Mouse (Mus musculus) midbrain, embryonic 14.5 days (tissue): ENCODE measurements around the gene Sfmbt2. TPM values are rescaled to one million over a fixed set of nuclear protein-coding genes. Genes with fewer than 3 reads are reported as not detected.

ENCODE experiments used
- ATAC-seq: fragments of 200-750 bp; cut with Nextera tagmentation; 2 replicates; pipeline ENCODE4 v1.8.0; 2017; ENCODE audit warnings: moderate number of reproducible peaks, moderate library complexity; ENCODE audit not compliant: low FRiP score, low TSS enrichment
- DNase-seq: peaks from one replicate; pipeline ENCODE4 v3.0.0-alpha.2; 2015
- H3K27ac ChIP-seq: fragments of 300-500 bp; sonication (generic); replicated peaks from 2 replicates; pipeline ENCODE4 v1.5.1; 2014; ENCODE audit warnings: mild to moderate bottlenecking, low read depth, low read length, moderate library complexity
- H3K27me3 ChIP-seq: fragments of 300-500 bp; sonication (generic); 2 replicates; pipeline ENCODE4 v1.6.1; 2014; ENCODE audit warnings: low read length, control low read depth, mixed read lengths; ENCODE audit not compliant: control insufficient read depth, insufficient read depth
- H3K36me3 ChIP-seq: fragments of 300-500 bp; sonication (generic); 2 replicates; pipeline ENCODE4 v1.6.1; 2014; ENCODE audit warnings: low read length, control low read depth; ENCODE audit not compliant: control insufficient read depth, insufficient read depth
- H3K4me1 ChIP-seq: fragments of 300-500 bp; sonication (generic); 2 replicates; pipeline ENCODE4 v1.6.1; 2014; ENCODE audit warnings: mild to moderate bottlenecking, antibody characterized with exemption, low read length, control low read depth; ENCODE audit not compliant: control insufficient read depth, insufficient read depth
- H3K4me2 ChIP-seq: fragments of 300-500 bp; sonication (generic); 2 replicates; pipeline ENCODE4 v1.6.1; 2014; ENCODE audit warnings: mild to moderate bottlenecking, low read length, moderate library complexity
- H3K4me3 ChIP-seq: fragments of 300-500 bp; sonication (generic); replicated peaks from 2 replicates; pipeline ENCODE4 v1.5.1; 2014; ENCODE audit warnings: low read depth, low read length
- H3K9ac ChIP-seq: fragments of 300-500 bp; sonication (generic); replicated peaks from 2 replicates; pipeline ENCODE4 v1.6.1; 2014; ENCODE audit warnings: mild to moderate bottlenecking, low read length, moderate library complexity
- H3K9me3 ChIP-seq: fragments of 300-500 bp; sonication (generic); 2 replicates; pipeline ENCODE4 v1.6.1; 2016; ENCODE audit warnings: low read length, control low read depth, mixed read lengths; ENCODE audit not compliant: control insufficient read depth
- WGBS: fragments of 180-500 bp; shearing (Covaris S2); extraction: QIAGEN DNeasy Blood & Tissue Kit; methylation state at CpG from one replicate; pipeline ENCODE4 v1.1.7; 2014; 5-methylcytosine and 5-hydroxymethylcytosine counted together
- polyA plus RNA-seq: library from polyadenylated mRNA; unstranded; fragments of >200 nt; fragmentation: Nextera tagmentation; extraction: Ambion mirVana; gene quantifications from 2 replicates; pipeline ENCODE4 v1.2.1, GENCODE M21; 2014

Gene Sfmbt2
- polyA plus RNA-seq, 1 experiment from 2014 or later: 4.2 TPM

GRCm38 (mm10) chr2:10420944-10421420 lies 50.7 kb downstream of the Sfmbt2 start:
- H3K4me2 ChIP-seq: no peak overlapping the region
- H3K27ac ChIP-seq: no peak overlapping the region
- WGBS: 71% methylated on average over 6 of the region's 6 CpGs
- H3K4me3 ChIP-seq: no peak overlapping the region
- H3K27me3 ChIP-seq: no peaks in the 10 kb centered on the region
- H3K4me1 ChIP-seq: no peaks in the 10 kb centered on the region
- no peaks in the 10 kb centered on the region for H3K9me3 ChIP-seq
- no peak overlapping the region for H3K9ac ChIP-seq
- no peaks in the 10 kb centered on the region for H3K36me3 ChIP-seq
- DNase-seq: no peak
- no peak for ATAC-seq

GRCm38 (mm10) chr2:10437290-10437689 lies 67.0 kb downstream of the Sfmbt2 start:
- 37% methylated on average over 9 of the region's 9 CpGs for WGBS
- DNase-seq (no peak), ATAC-seq (no peak)
- H3K27ac ChIP-seq: no peak overlapping the region
- no peaks in the 10 kb centered on the region for H3K4me1 ChIP-seq
- H3K9me3 ChIP-seq: no peaks in the 10 kb centered on the region
- H3K36me3 ChIP-seq: no peaks in the 10 kb centered on the region
- H3K27me3 ChIP-seq: no peaks in the 10 kb centered on the region
- H3K4me3 ChIP-seq: no peak overlapping the region
- H3K4me2 ChIP-seq: no peak overlapping the region
- no peak overlapping the region for H3K9ac ChIP-seq

GRCm38 (mm10) chr2:10441811-10442210 lies 71.5 kb downstream of the Sfmbt2 start:
- Histone ChIP-seq H3K4me1 (no peaks in the 10 kb centered on the region), H3K4me3 (no peak overlapping the region), H3K27me3 (no peaks in the 10 kb centered on the region), H3K4me2 (no peak overlapping the region), H3K36me3 (no peaks in the 10 kb centered on the region), H3K9me3 (no peaks in the 10 kb centered on the region), H3K9ac (no peak overlapping the region), H3K27ac (no peak overlapping the region)
- ATAC-seq (no peak), DNase-seq (no peak)
- 64% methylated on average over 9 of the region's 9 CpGs for WGBS

DNA sequence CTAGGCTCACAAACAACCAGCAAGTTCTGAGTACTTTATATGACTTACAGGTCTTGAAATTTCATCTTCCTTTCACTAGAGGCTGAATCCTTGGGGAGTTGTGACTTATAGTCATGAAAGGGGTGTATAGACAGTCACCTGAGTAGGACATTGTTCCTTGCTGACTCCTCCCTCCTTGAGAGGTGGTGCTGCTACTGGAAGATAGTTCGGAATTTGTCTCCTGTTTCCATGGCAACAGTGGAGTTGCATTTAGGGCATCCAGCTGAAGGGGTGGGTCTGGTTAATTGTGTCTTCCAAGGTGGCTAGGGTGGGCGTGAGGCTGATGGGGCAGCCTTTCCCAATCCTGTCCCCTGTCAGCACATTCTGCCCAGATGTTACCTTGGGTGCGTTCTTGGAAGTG lies 83.3 kb downstream of the Sfmbt2 start:
- no peak overlapping the region for H3K4me2 ChIP-seq

DNA sequence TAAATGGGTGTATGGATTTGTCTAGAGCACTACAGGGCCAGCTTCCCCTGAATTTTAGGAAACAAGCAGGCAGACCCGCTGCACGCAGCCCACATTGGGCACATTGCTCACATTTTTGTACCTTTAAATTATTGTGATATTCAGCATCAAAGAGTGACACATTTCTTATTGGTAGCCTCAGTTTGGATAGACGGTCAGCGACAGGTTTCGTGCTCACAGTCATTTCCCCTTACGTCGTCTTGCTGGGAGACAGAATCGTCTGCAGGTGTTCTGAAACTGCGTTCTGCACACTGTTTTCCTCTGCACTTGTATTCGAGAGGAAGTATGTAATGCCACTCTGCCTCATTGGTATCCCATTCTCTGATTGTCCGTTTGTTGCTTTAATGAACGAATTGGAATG lies 88.0 kb downstream of the Sfmbt2 start:
- ATAC-seq: no peak
- 93% methylated on average over 12 of the region's 12 CpGs for WGBS
- no peak overlapping the region for H3K4me2 ChIP-seq
- H3K9ac ChIP-seq: no peak overlapping the region
- no peaks in the 10 kb centered on the region for H3K27me3 ChIP-seq
- H3K36me3 ChIP-seq: no peaks in the 10 kb centered on the region
- no peaks in the 10 kb centered on the region for H3K4me1 ChIP-seq
- DNase-seq: no peak
- H3K9me3 ChIP-seq: no peaks in the 10 kb centered on the region
- H3K4me3 ChIP-seq: no peak overlapping the region
- H3K27ac ChIP-seq: no peak overlapping the region

More for the DNA sequence above, 83.3 kb downstream of the Sfmbt2 start:
- 53% methylated on average over 3 of the region's 3 CpGs for WGBS
- 0 out of 2 replicates have a peak, but pooled peaks cover 3% of the 10 kb centered on the region for H3K4me1 ChIP-seq
- no peak for ATAC-seq
- no peak overlapping the region for H3K9ac ChIP-seq
- no peaks in the 10 kb centered on the region for H3K36me3 ChIP-seq
- H3K4me3 ChIP-seq: no peak overlapping the region
- no peak overlapping the region for H3K27ac ChIP-seq
- no peaks in the 10 kb centered on the region for H3K9me3 ChIP-seq
- DNase-seq: peak; percentile 47
- no peaks in the 10 kb centered on the region for H3K27me3 ChIP-seq

- Histone ChIP-seq H3K36me3 (no peaks in the 10 kb centered on the region), H3K9me3 (no peaks in the 10 kb centered on the region), H3K27me3 (no peaks in the 10 kb centered on the region), H3K4me2 (no peak overlapping the region), H3K4me1 (no peaks in the 10 kb centered on the region), H3K27ac (no peak overlapping the region), H3K4me3 (no peak overlapping the region), H3K9ac (no peak overlapping the region)
- DNase-seq: no peak
- no peak for ATAC-seq
- WGBS: 94% methylated on average over 2 of the region's 2 CpGs
Measured at GRCm38 (mm10) chr2:10516516-10516915, 146.2 kb downstream of the Sfmbt2 start.

- Histone ChIP-seq H3K36me3 (no peaks in the 10 kb centered on the region), H3K27me3 (no peaks in the 10 kb centered on the region), H3K4me2 (no peak overlapping the region), H3K4me3 (no peak overlapping the region), H3K9ac (no peak overlapping the region), H3K9me3 (no peaks in the 10 kb centered on the region), H3K27ac (no peak overlapping the region), H3K4me1 (peaks cover 4% of the 10 kb centered on the region; the same call in 1 of the 2 replicates)
- ATAC-seq: no peak
- 60% methylated on average over 5 of the region's 5 CpGs for WGBS
- DNase-seq: no peak
Measured at GRCm38 (mm10) chr2:10521719-10522415, 151.6 kb downstream of the Sfmbt2 start.

DNA sequence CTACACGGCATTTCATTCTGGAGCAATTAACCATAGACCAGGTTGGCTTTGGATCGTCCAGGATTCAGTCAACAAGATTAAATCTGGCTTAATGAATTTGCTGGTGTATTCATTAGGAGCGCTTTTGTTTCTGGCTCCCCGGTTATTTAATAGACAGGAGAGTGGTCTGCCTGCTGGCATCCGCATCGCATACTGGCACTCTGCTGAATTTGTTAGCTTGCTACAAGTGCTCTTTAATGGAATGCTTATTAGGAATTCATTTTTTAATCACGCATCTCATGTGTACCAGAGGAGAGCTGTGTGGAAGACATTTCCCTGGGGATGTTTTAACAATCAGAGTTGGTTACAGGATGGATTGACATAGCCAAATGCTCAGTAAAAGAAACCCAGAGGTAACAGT lies 155.3 kb downstream of the Sfmbt2 start:
- Histone ChIP-seq H3K4me1 (peaks cover 4% of the 10 kb centered on the region; the same call in 1 of the 2 replicates), H3K9ac (no peak overlapping the region), H3K9me3 (no peaks in the 10 kb centered on the region), H3K27ac (no peak overlapping the region), H3K4me3 (no peak overlapping the region), H3K36me3 (no peaks in the 10 kb centered on the region), H3K4me2 (peak overlapping the region; percentile 25), H3K27me3 (no peaks in the 10 kb centered on the region)
- peak; percentile 63 for DNase-seq
- peak; percentile 78 for ATAC-seq
- WGBS: 37% methylated on average over 7 of the region's 7 CpGs

DNA sequence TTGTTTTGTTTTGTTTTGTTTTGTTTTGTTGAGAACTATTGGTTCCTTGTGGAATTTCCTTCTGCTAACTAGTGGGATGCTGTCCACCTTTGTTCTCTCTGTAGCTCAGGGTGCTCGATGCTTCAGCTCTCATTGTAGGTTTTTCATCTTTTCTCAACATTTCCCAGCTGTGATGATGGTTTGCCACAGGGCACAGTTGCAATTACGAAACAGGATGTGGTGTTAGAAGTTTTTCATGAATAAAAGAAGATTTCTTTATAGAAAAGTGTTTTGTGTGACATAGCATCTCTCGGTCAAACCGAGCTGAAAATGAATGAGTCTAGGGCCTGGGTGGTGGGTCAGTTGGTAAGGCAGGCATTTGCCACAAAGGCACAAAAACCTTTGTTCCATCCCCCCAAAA lies 171.5 kb downstream of the Sfmbt2 start:
- Histone ChIP-seq H3K36me3 (no peaks in the 10 kb centered on the region), H3K27me3 (no peaks in the 10 kb centered on the region), H3K9me3 (no peaks in the 10 kb centered on the region), H3K9ac (no peak overlapping the region), H3K27ac (no peak overlapping the region), H3K4me3 (no peak overlapping the region), H3K4me1 (no peaks in the 10 kb centered on the region), H3K4me2 (no peak overlapping the region)
- ATAC-seq: no peak
- no peak for DNase-seq
- 85% methylated on average over 4 of the region's 4 CpGs for WGBS
